Mouse (Mus musculus) erythroblast, embryonic 14.5 days (primary cell): ENCODE results near the gene Unk.

Source experiments
- GATA1 ChIP-seq: IDR thresholded peaks from 2 replicates; pipeline ENCODE4 v1.6.1; 2012; ENCODE audit warnings: low read length, inconsistent platforms, mixed read lengths
- TAL1 ChIP-seq: IDR thresholded peaks from 3 replicates; pipeline ENCODE4 v1.6.1; 2012; ENCODE audit warnings: low read length, inconsistent platforms, mixed read lengths

GRCm38 (mm10) chr11:116029086-116029865, 846 bp upstream of the Unk start:
- TF ChIP-seq TAL1 (no peak), GATA1 (no peak)
